Mouse (Mus musculus) small intestine, adult 2 months (tissue): ENCODE measurements at regions not wholly inside any gene's neighbourhood (a gene's known extent, or its start where the extent isn't known, plus 50 kb on each side); places are given as distances from the start of the nearest gene placed in this dataset.

ENCODE experiments used
- H3K27ac ChIP-seq: fragments of 200-500 bp; 2 replicates; pipeline ENCODE4 v1.5.1; 2012; ENCODE audit warnings: low read depth, low read length, control low read depth, inconsistent platforms; ENCODE audit not compliant: insufficient read depth
- H3K27me3 ChIP-seq: fragments of 200-500 bp; 2 replicates; pipeline ENCODE4 v1.6.1; 2012; ENCODE audit warnings: mild to moderate bottlenecking, moderate library complexity, low read length, inconsistent platforms; ENCODE audit not compliant: control insufficient read depth, insufficient read depth
- H3K36me3 ChIP-seq: fragments of 200-500 bp; 2 replicates; pipeline ENCODE4 v1.6.1; 2012; ENCODE audit warnings: mild to moderate bottlenecking, low read length, control low read depth, inconsistent platforms; ENCODE audit not compliant: control insufficient read depth, insufficient read depth
- H3K4me1 ChIP-seq: fragments of 200-500 bp; 2 replicates; pipeline ENCODE4 v1.6.1; 2012; ENCODE audit warnings: low read length, inconsistent platforms, mixed read lengths; ENCODE audit not compliant: control insufficient read depth, insufficient read depth, insufficient read length
- H3K4me3 ChIP-seq: fragments of 200-500 bp; 2 replicates; pipeline ENCODE4 v1.5.1; 2012; ENCODE audit warnings: low read depth, mild to moderate bottlenecking, control low read depth, inconsistent platforms, low read length, moderate library complexity
- CTCF ChIP-seq: fragments of 200-500 bp; IDR thresholded peaks from 2 replicates; pipeline ENCODE4 v1.5.1; 2012; ENCODE audit warnings: low read depth, mild to moderate bottlenecking, control low read depth, inconsistent platforms, low read length, moderate library complexity, mixed read lengths; ENCODE audit not compliant: insufficient replicate concordance, insufficient read length; ENCODE audit errors: extremely low read depth
- POLR2A ChIP-seq: fragments of 200-500 bp; IDR thresholded peaks from 2 replicates; pipeline ENCODE4 v1.6.1; 2012; ENCODE audit warnings: low read depth, mild to moderate bottlenecking, control low read depth, inconsistent platforms, low read length, moderate library complexity
- WGBS: fragments of 180-500 bp; shearing (Covaris S2); methylation state at CpG from one replicate; pipeline ENCODE4 v1.1.7; 2018; 5-methylcytosine and 5-hydroxymethylcytosine counted together

DNA sequence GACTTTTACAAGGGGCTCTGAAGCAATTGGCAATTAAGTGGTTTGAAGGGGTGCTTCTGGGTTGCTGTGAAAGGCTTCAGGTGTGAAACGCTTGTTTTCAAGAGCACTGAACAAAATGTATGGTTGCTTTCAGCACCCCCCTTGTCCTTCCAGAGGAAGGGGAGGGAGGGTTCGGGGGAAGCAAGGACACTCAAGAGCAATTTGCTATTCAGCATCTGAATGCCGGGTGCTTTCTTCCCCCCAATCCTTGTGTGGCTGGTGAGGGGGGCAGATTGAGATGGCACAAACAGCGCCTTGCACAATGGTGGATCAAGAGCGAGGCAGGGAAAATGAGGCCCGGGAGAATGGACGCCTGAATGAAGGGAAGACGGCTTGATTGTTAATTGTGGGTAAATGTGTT is 539.3 kb downstream of the Nr2f2 start:
- no peak overlapping the region for H3K27ac ChIP-seq
- H3K4me3 ChIP-seq = no peak overlapping the region
- TF ChIP-seq CTCF (no peak), POLR2A (no peak)
- H3K27me3 ChIP-seq = no peaks in the 10 kb centered on the region
- no peaks in the 10 kb centered on the region for H3K4me1 ChIP-seq
- no peaks in the 10 kb centered on the region for H3K36me3 ChIP-seq
- WGBS = 75% methylated on average over 8 of the region's 8 CpGs

DNA sequence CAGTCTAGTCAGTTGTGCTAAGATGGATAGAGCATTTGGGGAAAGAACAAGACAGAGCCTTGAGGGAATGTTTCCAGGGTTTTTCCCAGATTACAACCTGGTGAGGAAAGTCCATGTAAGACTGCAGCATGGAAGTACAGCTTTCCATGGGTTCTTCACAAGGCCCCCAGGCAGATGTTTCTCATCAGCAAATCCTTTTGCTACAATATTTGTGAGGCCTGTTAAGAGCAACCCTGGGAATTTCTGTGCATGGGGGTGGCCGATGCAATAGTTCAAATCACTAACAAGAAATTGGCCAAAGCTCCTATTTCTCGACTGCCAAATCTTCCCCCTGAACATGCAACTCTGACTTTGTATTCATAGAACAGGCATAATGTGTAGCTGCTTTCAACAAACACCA is 546.0 kb downstream of the Nr2f2 start:
- WGBS = 78% methylated on average over 2 of the region's 2 CpGs
- Histone ChIP-seq H3K27me3 (no peaks in the 10 kb centered on the region), H3K4me3 (no peak overlapping the region), H3K36me3 (no peaks in the 10 kb centered on the region), H3K27ac (no peak overlapping the region), H3K4me1 (no peaks in the 10 kb centered on the region)
- no peak for TF ChIP-seq POLR2A
- no peak for TF ChIP-seq CTCF

DNA sequence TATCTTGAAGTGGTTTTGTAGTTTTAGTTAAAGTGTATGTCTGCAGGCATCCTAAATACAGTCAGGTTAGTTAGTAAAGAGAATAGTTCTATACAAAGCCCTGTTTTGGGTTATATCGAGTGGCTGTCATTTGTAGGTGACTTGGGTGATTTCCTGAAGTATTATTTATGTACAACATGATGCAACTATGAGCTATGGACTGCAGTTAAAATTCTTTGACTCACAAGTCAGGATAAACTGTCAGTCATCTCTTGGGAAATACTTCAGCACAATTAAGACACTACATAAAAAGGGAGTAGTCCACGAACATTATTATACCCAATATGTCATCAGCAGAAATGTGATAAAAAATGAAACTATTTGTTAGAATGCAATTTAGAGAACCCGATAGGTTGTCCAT is 554.2 kb downstream of the Nr2f2 start:
- Histone ChIP-seq H3K36me3 (no peaks in the 10 kb centered on the region), H3K4me1 (no peaks in the 10 kb centered on the region), H3K27ac (no peak overlapping the region), H3K4me3 (no peak overlapping the region), H3K27me3 (no peaks in the 10 kb centered on the region; the same call in 1 of the 2 replicates)
- no peak for TF ChIP-seq POLR2A
- no peak for TF ChIP-seq CTCF
- 70% methylated on average over 3 of the region's 3 CpGs for WGBS

DNA sequence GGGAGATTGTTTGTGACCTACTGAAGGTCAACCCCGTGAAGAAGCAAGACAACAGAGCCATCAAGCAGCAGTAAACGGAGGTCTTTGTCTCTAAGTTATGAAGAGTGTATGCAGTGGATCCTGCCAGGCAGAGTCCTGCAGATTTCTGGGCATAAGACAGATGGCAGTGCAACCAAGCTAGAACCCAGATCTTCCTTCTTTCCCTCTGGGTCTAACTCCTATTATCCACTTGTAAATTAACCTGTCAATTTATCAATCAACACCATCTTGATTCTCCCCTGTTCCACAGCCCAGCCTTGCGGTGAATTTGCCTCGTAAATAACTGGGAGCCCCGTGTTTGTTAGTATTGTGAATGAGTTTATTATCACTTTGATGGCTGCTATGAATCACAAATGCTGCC is 555.7 kb downstream of the Nr2f2 start:
- Histone ChIP-seq H3K36me3 (no peaks in the 10 kb centered on the region), H3K4me3 (no peak overlapping the region), H3K27me3 (no peaks in the 10 kb centered on the region; the same call in 1 of the 2 replicates), H3K4me1 (no peaks in the 10 kb centered on the region), H3K27ac (no peak overlapping the region)
- 12% methylated on average over 5 of the region's 5 CpGs for WGBS
- TF ChIP-seq CTCF = no peak
- TF ChIP-seq POLR2A = no peak

DNA sequence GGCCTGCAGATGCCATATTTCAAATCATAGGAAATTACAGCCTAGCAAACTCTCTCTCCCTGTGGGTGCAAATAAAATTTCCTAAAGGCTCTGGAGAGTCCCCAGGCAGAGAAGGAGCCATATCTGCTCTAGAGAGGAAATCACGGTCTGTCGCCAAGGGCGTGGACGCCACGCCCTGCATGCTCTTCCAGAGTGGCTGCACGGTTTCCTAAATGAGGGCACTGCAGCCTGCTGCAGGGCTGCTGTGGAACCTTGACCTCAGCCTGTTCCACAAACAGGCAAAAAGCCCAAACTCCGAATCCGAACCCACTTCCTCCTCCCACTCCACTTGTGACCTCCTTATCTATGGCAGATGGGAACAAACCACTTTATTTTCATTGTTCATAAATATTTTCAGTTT is 559.3 kb downstream of the Nr2f2 start:
- H3K4me3 ChIP-seq = no peak overlapping the region
- H3K36me3 ChIP-seq = no peaks in the 10 kb centered on the region
- no peaks in the 10 kb centered on the region for H3K4me1 ChIP-seq
- no peak for TF ChIP-seq CTCF
- no peak for TF ChIP-seq POLR2A
- 28% methylated on average over 8 of the region's 8 CpGs for WGBS
- H3K27ac ChIP-seq = no peak overlapping the region
- no peaks in the 10 kb centered on the region; the same call in 1 of the 2 replicates for H3K27me3 ChIP-seq

DNA sequence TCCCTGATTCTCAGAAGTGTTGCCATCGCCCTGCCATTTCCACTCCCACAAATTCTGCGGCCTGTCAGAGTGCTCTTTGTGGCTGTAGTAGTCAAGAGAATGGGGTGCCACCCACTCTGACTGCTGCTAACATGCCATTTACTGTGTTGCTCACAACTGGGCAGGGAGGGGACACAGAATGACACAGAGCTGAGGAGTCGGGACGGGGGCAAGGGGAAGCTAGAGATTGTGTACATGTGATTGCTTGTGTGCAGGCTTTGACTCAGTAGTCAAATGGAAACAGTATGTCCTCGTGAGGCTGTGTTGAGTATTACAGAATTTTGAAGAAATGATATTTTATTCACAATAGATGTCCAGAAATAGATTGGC is 595.6 kb downstream of the Nr2f2 start:
- WGBS = 75% methylated on average over 5 of the region's 5 CpGs
- Histone ChIP-seq H3K4me3 (no peak overlapping the region), H3K27ac (no peak overlapping the region), H3K27me3 (no peaks in the 10 kb centered on the region), H3K4me1 (no peaks in the 10 kb centered on the region), H3K36me3 (no peaks in the 10 kb centered on the region)
- TF ChIP-seq CTCF (no peak), POLR2A (no peak)

DNA sequence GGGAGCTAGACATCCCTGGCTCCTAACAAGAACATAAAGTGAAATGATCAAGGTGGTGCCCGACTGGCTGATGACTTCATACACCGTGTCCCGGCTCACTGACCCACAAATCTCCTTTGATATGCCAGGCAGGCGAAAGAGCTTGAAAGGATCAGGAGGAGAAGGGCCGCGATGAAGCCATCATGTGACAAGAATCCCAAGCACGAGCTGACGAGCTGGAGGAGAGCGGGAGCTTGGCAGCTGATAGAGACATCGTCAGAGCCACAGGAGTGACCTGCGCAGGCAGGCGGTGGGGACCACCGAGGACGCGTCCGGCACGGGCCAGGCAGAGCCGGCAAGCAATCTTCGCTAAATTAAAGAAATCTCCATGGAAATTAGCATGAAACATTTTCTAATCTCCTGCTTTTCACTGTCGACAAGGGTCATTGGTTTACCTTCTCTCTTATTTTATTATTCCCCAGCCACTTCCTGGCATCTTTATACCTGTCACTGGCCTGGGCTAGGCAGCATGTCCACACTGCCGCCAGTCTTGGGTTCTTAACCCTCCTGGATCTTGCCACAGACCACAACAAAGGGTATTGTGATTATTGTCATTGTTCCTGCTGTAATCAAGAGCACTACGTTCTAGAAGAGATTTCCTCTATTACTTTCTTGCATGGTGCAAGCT is 596.1 kb downstream of the Nr2f2 start:
- no peaks in the 10 kb centered on the region for H3K27me3 ChIP-seq
- no peaks in the 10 kb centered on the region for H3K4me1 ChIP-seq
- no peak for TF ChIP-seq POLR2A
- TF ChIP-seq CTCF = no peak
- WGBS = 70% methylated on average over 22 of the region's 22 CpGs
- H3K4me3 ChIP-seq = no peak overlapping the region
- H3K36me3 ChIP-seq = no peaks in the 10 kb centered on the region
- no peak overlapping the region for H3K27ac ChIP-seq

DNA sequence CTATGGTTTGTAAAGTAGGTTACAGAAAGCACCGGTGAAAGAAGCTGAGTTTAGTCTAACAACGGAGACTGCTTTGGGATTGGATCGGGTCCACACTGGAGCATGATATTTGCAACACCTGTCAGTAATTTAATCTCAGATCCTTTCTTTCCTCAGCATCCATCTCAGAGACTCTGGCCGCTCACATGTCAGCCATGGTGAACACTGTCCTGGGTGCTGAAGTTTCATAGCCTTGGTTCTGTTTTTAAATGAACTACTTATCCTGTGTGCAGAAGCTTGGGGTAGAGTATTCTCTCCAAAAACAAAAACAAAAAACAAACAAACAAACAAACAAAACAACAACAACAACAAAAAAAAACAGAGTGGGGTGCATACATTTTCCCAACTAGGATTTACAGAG is 600.1 kb downstream of the Nr2f2 start:
- Histone ChIP-seq H3K4me1 (no peaks in the 10 kb centered on the region), H3K27ac (no peak overlapping the region), H3K27me3 (no peaks in the 10 kb centered on the region), H3K4me3 (no peak overlapping the region), H3K36me3 (no peaks in the 10 kb centered on the region)
- 55% methylated on average over 4 of the region's 4 CpGs for WGBS
- TF ChIP-seq CTCF (no peak), POLR2A (no peak)
